Mouse (Mus musculus): Measurements from ENCODE around the gene Lbp.

DNA sequence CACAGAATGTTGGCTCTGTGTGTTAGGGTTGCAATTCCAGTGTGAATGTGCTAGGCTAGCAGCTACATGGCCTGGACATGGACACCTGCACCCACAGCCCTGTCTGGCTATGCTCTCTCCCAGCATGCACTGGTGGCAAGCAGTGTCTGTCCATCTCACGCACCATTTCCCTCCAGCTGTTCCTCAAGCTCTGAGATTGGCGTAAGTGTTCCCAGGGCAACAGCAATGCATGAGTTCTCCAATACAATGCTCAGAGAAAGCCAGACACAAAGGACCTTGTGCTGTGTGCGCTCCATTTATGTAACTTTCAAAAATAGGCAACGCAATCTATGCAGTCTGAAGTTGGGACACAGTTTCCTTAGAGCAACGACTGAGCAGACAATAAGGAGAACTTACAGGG lies 37.2 kb downstream of the Lbp start:
- TF ChIP-seq CTCF (IDR thresholded peaks at IDR 0.05; ENCODE audit: low read depth) (no peak), EP300 (IDR thresholded peaks at IDR 0.05; ENCODE audit: low read depth) (no peak)
